Mouse (Mus musculus): ENCODE data around the gene Gm17657. TPM values are rescaled to one million over a fixed set of nuclear protein-coding genes. Genes with fewer than 3 reads are reported as not detected.

Gene Gm17657
- polyA plus RNA-seq, 1 experiment from 2014 or later = not detected

GRCm38 (mm10) chr17:29473466-29473865, 76.0 kb downstream of the Gm17657 start:
- H3K9ac ChIP-seq (ENCODE audit: low read length) = no peak overlapping the region
- peaks cover 3 to 7% of the 10 kb centered on the region in 2 experiments; a peak in 3 of 4 replicates for H3K4me1 ChIP-seq (ENCODE audit: control insufficient read depth in 2 of 2, insufficient read depth in 2 of 2, low read length in 2 of 2)
- H3K27ac ChIP-seq (replicated peaks in 1 of 2; ENCODE audit: control insufficient read depth in 1 of 2, insufficient read depth in 1 of 2, low read depth in 2 of 2, low read length in 2 of 2) = no peak overlapping the region
- no peak for ATAC-seq (ENCODE audit: insufficient number of reproducible peaks, insufficient read depth, low FRiP score, low read depth)
- no peak overlapping the region for H3K4me3 ChIP-seq (ENCODE audit: control insufficient read depth in 1 of 2, insufficient read depth in 1 of 2, low read depth in 1 of 2, low read length in 2 of 2)
- no peaks in the 10 kb centered on the region for H3K9me3 ChIP-seq (ENCODE audit: control insufficient read depth, low read length)
- H3K4me2 ChIP-seq (ENCODE audit: low read length) = no peak overlapping the region
- 94% methylated on average over 10 of the region's 10 CpGs for WGBS
- no peaks in the 10 kb centered on the region for H3K36me3 ChIP-seq (ENCODE audit: control insufficient read depth, insufficient read depth, low read length)
- no peaks in the 10 kb centered on the region for H3K27me3 ChIP-seq (ENCODE audit: control insufficient read depth, insufficient read depth, low read length)

Small RNA genes within 50 kb of the gene (microRNA-seq; reads per million reads assigned to microRNA genes)
- gene Mir7667 = not detected

Other genes with a start within 250 kb of the Gm17657 start
- 0.77 and 1.1 TPM in 2 replicates for gene Pi16, start 232.0 kb downstream of the Gm17657 start, polyA plus RNA-seq (2014; fragmentation: Nextera tagmentation; extraction: Ambion mirVana)
- 342 and 368 TPM in 2 replicates for gene Mtch1, start 201.7 kb downstream of the Gm17657 start, polyA plus RNA-seq (2014; fragmentation: Nextera tagmentation; extraction: Ambion mirVana)
- gene Fgd2, start 188.7 kb downstream of the Gm17657 start, polyA plus RNA-seq (2014; fragmentation: Nextera tagmentation; extraction: Ambion mirVana) = 2.4 and 2.8 TPM in 2 replicates
- gene Pim1, start 58.9 kb downstream of the Gm17657 start, polyA plus RNA-seq (2014; fragmentation: Nextera tagmentation; extraction: Ambion mirVana) = 14.1 and 16.5 TPM in 2 replicates
- 8.1 and 10.2 TPM in 2 replicates for gene Tbc1d22b, start 147 bp upstream of the Gm17657 start, polyA plus RNA-seq (2014; fragmentation: Nextera tagmentation; extraction: Ambion mirVana)
- 0.41 TPM in 1 of 2 replicates, not detected in the other for gene Tmem217, start 2.7 kb upstream of the Gm17657 start, polyA plus RNA-seq (2014; fragmentation: Nextera tagmentation; extraction: Ambion mirVana)
- 49.4 and 51.1 TPM in 2 replicates for gene Rnf8, start 65.2 kb upstream of the Gm17657 start, polyA plus RNA-seq (2014; fragmentation: Nextera tagmentation; extraction: Ambion mirVana)
- gene Gm28043, start 65.2 kb upstream of the Gm17657 start, polyA plus RNA-seq (2014; fragmentation: Nextera tagmentation; extraction: Ambion mirVana) = 2.1 and 3.3 TPM in 2 replicates
- 81.3 and 88.1 TPM in 2 replicates for gene Cmtr1, start 111.0 kb upstream of the Gm17657 start, polyA plus RNA-seq (2014; fragmentation: Nextera tagmentation; extraction: Ambion mirVana)
- gene Ccdc167, start 167.4 kb upstream of the Gm17657 start, polyA plus RNA-seq (2014; fragmentation: Nextera tagmentation; extraction: Ambion mirVana) = 17.8 and 19.5 TPM in 2 replicates